ENCODE assay signal across 16 mouse cellular contexts in genomic region chr5:3355032-3355536, GRCm38 (mm10). TPM values are rescaled to one million over a fixed set of nuclear protein-coding genes. Genes with fewer than 3 reads are reported as not detected.
DNase-seq lines count a peak whose midpoint lies in the region; ATAC-seq and TF ChIP-seq lines count a peak whose summit lies in the region.
"Had no signal": no experiment of that assay in that cellular context is flagged by ENCODE, and none has a peak within 500 bp of the region (broad histone marks: within the 10 kb centered on the region; RNA-seq: fewer than 3 reads in every experiment).

No protein-coding gene starts in this region.

- in situ Hi-C loops in CH12.LX (cut with MboI; ENCODE audit: low pct_ligation_motif_present, low pct_unique_long_range_greater_than_20kb, low sequenced_read_pairs): no loop called here

- TF ChIP-seq EP300 in CH12.LX (IDR thresholded peaks at IDR 0.05; ENCODE audit: low read length): no peak
- TF ChIP-seq EP300 in liver, embryonic 14.5 days (IDR thresholded peaks at IDR 0.05; ENCODE audit: low read depth): no peak

- no peak overlapping the region for H3K4me2 ChIP-seq in heart, embryonic 16.5 days (ENCODE audit: low read depth, low read length)
- H3K4me2 ChIP-seq in CH12.LX (ENCODE audit: insufficient read depth, low read depth, poor library complexity, severe bottlenecking): peak overlapping the region; percentile 78
- peak overlapping the region; percentile 51 for H3K4me2 ChIP-seq in liver, embryonic 14.5 days (ENCODE audit: low read depth)
- H3K4me2 ChIP-seq in midbrain, embryonic 14.5 days (ENCODE audit: low read length): no peak overlapping the region
- H3K4me2 ChIP-seq: lung, embryonic 15.5 days; neural tube, embryonic 12.5 days; stomach, embryonic 15.5 days had no signal

- no peak overlapping the region for H3K4me3 ChIP-seq in heart, embryonic 16.5 days (ENCODE audit: low read length)
- H3K4me3 ChIP-seq in CH12.LX (replicated peaks in 1 of 3; ENCODE audit: low read depth in 2 of 3, low read length in 2 of 3, poor library complexity in 1 of 3): peak overlapping the region; percentile 10 to 18 (median 13)
- H3K4me3 ChIP-seq in liver, embryonic 14.5 days (ENCODE audit: insufficient read depth in 1 of 2, low read depth in 2 of 2, low read length in 2 of 2): no peak overlapping the region
- H3K4me3 ChIP-seq in kidney, adult 2 months (ENCODE audit: insufficient read depth, low read depth, low read length): no peak overlapping the region
- no peak overlapping the region for H3K4me3 ChIP-seq in midbrain, embryonic 14.5 days (replicated peaks; ENCODE audit: low read depth, low read length)
- H3K4me3 ChIP-seq: lung, embryonic 15.5 days; neural tube, embryonic 12.5 days; stomach, embryonic 15.5 days had no signal

- H3K9ac ChIP-seq in heart, embryonic 16.5 days (ENCODE audit: low read length): no peak overlapping the region
- H3K9ac ChIP-seq in CH12.LX (ENCODE audit: insufficient read depth, low read depth): peak overlapping the region; percentile 66
- H3K9ac ChIP-seq in liver, embryonic 14.5 days (replicated peaks): no peak overlapping the region
- no peak overlapping the region for H3K9ac ChIP-seq in midbrain, embryonic 14.5 days (replicated peaks; ENCODE audit: low read length)
- H3K9ac ChIP-seq: lung, embryonic 15.5 days; neural tube, embryonic 12.5 days; stomach, embryonic 15.5 days had no signal

- H3K36me3 ChIP-seq in heart, embryonic 16.5 days (ENCODE audit: control insufficient read depth, insufficient read depth): no peaks in the 10 kb centered on the region
- H3K36me3 ChIP-seq in CH12.LX (replicated peaks in 1 of 2; ENCODE audit: control insufficient read depth in 1 of 2, insufficient read depth in 1 of 2, low read length in 1 of 2): peaks cover 0 to 23% of the 10 kb centered on the region in 2 experiments
- no peaks in the 10 kb centered on the region for H3K36me3 ChIP-seq in liver, embryonic 14.5 days (replicated peaks; ENCODE audit: control insufficient read depth, insufficient read depth, low read depth)
- no peaks in the 10 kb centered on the region for H3K36me3 ChIP-seq in kidney, adult 2 months (ENCODE audit: control insufficient read depth, insufficient read depth, low read length)
- H3K36me3 ChIP-seq in midbrain, embryonic 14.5 days (ENCODE audit: control insufficient read depth, insufficient read depth, low read length): no peaks in the 10 kb centered on the region
- H3K36me3 ChIP-seq: lung, embryonic 15.5 days; neural tube, embryonic 12.5 days; stomach, embryonic 15.5 days had no signal

- TF ChIP-seq CTCF in CH12.LX (conservative IDR thresholded peaks at IDR 0.05 in 1 of 2, IDR thresholded peaks at IDR 0.05 in 1 of 2; ENCODE audit: low read depth in 2 of 2, low read length in 2 of 2): no peak
- no peak for TF ChIP-seq CTCF in brain, embryonic 14.5 days (IDR thresholded peaks at IDR 0.05; ENCODE audit: borderline replicate concordance, extremely low read depth, insufficient read depth, insufficient read length)
- no peak for TF ChIP-seq CTCF in liver, embryonic 14.5 days (IDR thresholded peaks at IDR 0.05; ENCODE audit: low read depth)
- no peak for TF ChIP-seq CTCF in kidney, adult 2 months (conservative IDR thresholded peaks at IDR 0.05; ENCODE audit: insufficient read depth, insufficient read length, low read depth, low read length)

- intact Hi-C loops in heart, postnatal 25 days (cut with DNase I): no loop called here

- peaks cover 73% of the 10 kb centered on the region for H3K79me2 ChIP-seq in CH12.LX (replicated peaks; ENCODE audit: control insufficient read depth, extremely low read depth, insufficient read depth, poor library complexity, severe bottlenecking)

- H3K27ac ChIP-seq in heart, embryonic 16.5 days (ENCODE audit: low read length): peak overlapping the region; percentile 48
- H3K27ac ChIP-seq in CH12.LX (ENCODE audit: insufficient read depth, low read depth): peak overlapping the region; percentile 90
- no peak overlapping the region for H3K27ac ChIP-seq in liver, embryonic 14.5 days
- H3K27ac ChIP-seq in kidney, adult 2 months (ENCODE audit: insufficient read depth, low read depth, low read length): no peak overlapping the region
- H3K27ac ChIP-seq in midbrain, embryonic 14.5 days (replicated peaks; ENCODE audit: low read depth, low read length): no peak overlapping the region
- H3K27ac ChIP-seq: hindbrain, postnatal 0 days; lung, embryonic 15.5 days; neural tube, embryonic 12.5 days; stomach, embryonic 15.5 days had no signal

- peaks cover 29% of the 10 kb centered on the region for H3K4me1 ChIP-seq in heart, embryonic 16.5 days (ENCODE audit: control insufficient read depth, insufficient read depth, low read length)
- H3K4me1 ChIP-seq in CH12.LX (ENCODE audit: control insufficient read depth in 1 of 2, insufficient read depth in 2 of 2): peaks cover 22 to 87% of the 10 kb centered on the region in 2 experiments
- peaks cover 15 to 35% of the 10 kb centered on the region in 2 experiments for H3K4me1 ChIP-seq in liver, embryonic 14.5 days (replicated peaks; ENCODE audit: control insufficient read depth in 2 of 2, insufficient read depth in 2 of 2, low read length in 1 of 2)
- H3K4me1 ChIP-seq in kidney, adult 2 months (ENCODE audit: control insufficient read depth, insufficient read depth, low read length): no peaks in the 10 kb centered on the region
- no peaks in the 10 kb centered on the region for H3K4me1 ChIP-seq in midbrain, embryonic 14.5 days (ENCODE audit: control insufficient read depth, insufficient read depth, low read length)
- H3K4me1 ChIP-seq: neural tube, embryonic 12.5 days had no signal

- DNase-seq in heart, postnatal 25 days (ENCODE audit: low spot score): no peak
- DNase-seq in CH12.LX (ENCODE audit: extremely low read depth): no peak
- DNase-seq in brain, embryonic 14.5 days (ENCODE audit: low read depth): peak; percentile 40
- DNase-seq in liver, embryonic 14.5 days (ENCODE audit: low read depth in 3 of 3, low spot score in 3 of 3): no peak
- DNase-seq in kidney, adult 2 months: no peak
- DNase-seq in midbrain, embryonic 14.5 days: no peak
- DNase-seq: cerebellum, adult 18-20 months; kidney, adult 18-20 months; kidney, postnatal 14 days; layer of hippocampus, adult 9-11 months had no signal

- H3K9me3 ChIP-seq in heart, embryonic 16.5 days (replicated peaks; ENCODE audit: control insufficient read depth, low read length): no peaks in the 10 kb centered on the region
- H3K9me3 ChIP-seq in CH12.LX (replicated peaks; ENCODE audit: low read length): no peaks in the 10 kb centered on the region
- no peaks in the 10 kb centered on the region for H3K9me3 ChIP-seq in liver, embryonic 14.5 days (ENCODE audit: control insufficient read depth, low read length)
- no peaks in the 10 kb centered on the region for H3K9me3 ChIP-seq in midbrain, embryonic 14.5 days (ENCODE audit: control insufficient read depth, low read length)
- H3K9me3 ChIP-seq: G1E; lung, embryonic 15.5 days; neural tube, embryonic 12.5 days; stomach, embryonic 15.5 days had no signal

- WGBS in heart, embryonic 16.5 days: 84% methylated on average over 12 of the region's 12 CpGs
- WGBS in liver, embryonic 14.5 days (ENCODE audit: insufficient replicate concordance): 73% methylated on average over 12 of the region's 12 CpGs
- 90% methylated on average over 12 of the region's 12 CpGs for WGBS in kidney, adult 2 months
- 94% methylated on average over 12 of the region's 12 CpGs for WGBS in midbrain, embryonic 14.5 days

- ATAC-seq in heart, embryonic 16.5 days (replicated peaks; ENCODE audit: extremely low read depth, insufficient read depth, low FRiP score): no peak
- ATAC-seq in liver, embryonic 14.5 days (ENCODE audit: insufficient read depth): no peak
- no peak for ATAC-seq in midbrain, embryonic 14.5 days (ENCODE audit: low FRiP score, low TSS enrichment)

- dilution Hi-C loops in CH12.LX (cut with MboI; ENCODE audit: extremely low pct_ligation_motif_present, extremely low pct_unique_long_range_greater_than_20kb, low sequenced_read_pairs): no loop called here

- H3K27me3 ChIP-seq in heart, embryonic 16.5 days (ENCODE audit: control insufficient read depth, insufficient read depth, low read length): no peaks in the 10 kb centered on the region
- H3K27me3 ChIP-seq in CH12.LX (replicated peaks): no peaks in the 10 kb centered on the region
- H3K27me3 ChIP-seq in liver, embryonic 14.5 days (ENCODE audit: control insufficient read depth, insufficient read depth, low read length): no peaks in the 10 kb centered on the region
- H3K27me3 ChIP-seq in kidney, adult 2 months (replicated peaks; ENCODE audit: control insufficient read depth, insufficient read depth, low read length): no peaks in the 10 kb centered on the region
- no peaks in the 10 kb centered on the region for H3K27me3 ChIP-seq in midbrain, embryonic 14.5 days (ENCODE audit: control insufficient read depth, insufficient read depth, low read length)
- H3K27me3 ChIP-seq: lung, embryonic 15.5 days; neural tube, embryonic 12.5 days; stomach, embryonic 15.5 days had no signal

- no peak for TF ChIP-seq RAD21 in CH12.LX (IDR thresholded peaks at IDR 0.05; ENCODE audit: low read depth, low read length)

- no peak; the same call in 1 of the 2 replicates for TF ChIP-seq POLR2A in CH12.LX (IDR thresholded peaks at IDR 0.05; ENCODE audit: low read depth, low read length)
- TF ChIP-seq POLR2A in brain, embryonic 14.5 days (IDR thresholded peaks at IDR 0.05; ENCODE audit: borderline replicate concordance, extremely low read depth, insufficient read depth, insufficient read length, poor library complexity, severe bottlenecking): no peak
- TF ChIP-seq POLR2A in kidney, adult 2 months (IDR thresholded peaks at IDR 0.05; ENCODE audit: low read depth, low read length): no peak

TF ChIP-seq in CH12.LX, 34 proteins besides CTCF, POLR2A, EP300 and RAD21 (continues in another document):
- TF ChIP-seq NRF1 (IDR thresholded peaks at IDR 0.05; ENCODE audit: low read depth, low read length): peak; percentile 71
- TF ChIP-seq CHD1 (IDR thresholded peaks at IDR 0.05; ENCODE audit: low read depth, low read length): 0 out of 2 replicates have a peak, but pooled peaks have one; percentile 63
- 0 out of 2 replicates have a peak, but pooled peaks have one; percentile 25 for TF ChIP-seq MXI1 (IDR thresholded peaks at IDR 0.05; ENCODE audit: low read depth, low read length)
- 0 out of 2 replicates have a peak, but pooled peaks have one; percentile 21 for TF ChIP-seq MAFK (IDR thresholded peaks at IDR 0.05; ENCODE audit: insufficient replicate concordance, low read length)

RNA-seq across cellular contexts. Expression of gene Cdk6, which starts 13.8 kb away (rescaled TPM):
- polyA plus RNA-seq in heart, embryonic 16.5 days (2015; fragmentation: Nextera tagmentation; extraction: Ambion mirVana): 37.7 and 39.3 TPM in 2 replicates
- total RNA-seq in heart, postnatal 25 days (2021): 10 to 100 TPM; 12.1 to 15.2 TPM
- total RNA-seq in CH12.LX (2012; rRNA removed): 141 and 171 TPM in 2 replicates
- 34.7 and 40.4 TPM in 2 replicates for total RNA-seq in CH12.LX (2014; rRNA removed)
- polyA plus RNA-seq in CH12.LX (2012; ENCODE audit: insufficient read length, low read depth): 45.2 and 50.8 TPM in 2 replicates
- polyA plus RNA-seq in brain, embryonic 14.5 days (2012; rRNA removed): 10.0 and 10.4 TPM in 2 replicates
- 5.7 and 8.6 TPM in 2 replicates for polyA plus RNA-seq in liver, embryonic 14.5 days (2012; rRNA removed)
- polyA plus RNA-seq in liver, embryonic 14.5 days (2014; fragmentation: Nextera tagmentation; extraction: Ambion mirVana): 13.9 and 15.5 TPM in 2 replicates
- polyA plus RNA-seq in kidney, adult 2 months (2012; rRNA removed): 6.0 and 7.8 TPM in 2 replicates
- polyA plus RNA-seq in midbrain, embryonic 14.5 days (2014; fragmentation: Nextera tagmentation; extraction: Ambion mirVana): 8.7 and 15.9 TPM in 2 replicates

Comparison
In these comparisons a context has a peak if more than half of its experiments do, and no peak if none do; other contexts are left out.
1. H3K27ac ChIP-seq: peak in heart, embryonic 16.5 days (single experiment) and CH12.LX (single experiment); none in liver, embryonic 14.5 days (single experiment), kidney, adult 2 months (single experiment) and midbrain, embryonic 14.5 days (single experiment).
2. H3K4me2 ChIP-seq: peak in CH12.LX (single experiment) and liver, embryonic 14.5 days (single experiment); none in heart, embryonic 16.5 days (single experiment) and midbrain, embryonic 14.5 days (single experiment).
3. H3K4me3 ChIP-seq: peak in CH12.LX (3 of 3); none in heart, embryonic 16.5 days (single experiment), liver, embryonic 14.5 days (0 of 2), kidney, adult 2 months (single experiment) and midbrain, embryonic 14.5 days (single experiment).